Mouse (Mus musculus): Measurements from ENCODE around the gene Plscr2. TPM values are rescaled to one million over a fixed set of nuclear protein-coding genes. Genes with fewer than 3 reads are reported as not detected.

Plscr2 gene
- 2.7 TPM for polyA plus RNA-seq (2015; fragmentation: Illumina TruSeq; extraction: RNeasy Lipid Tissue Mini Kit (QIAGEN cat#74804); ENCODE audit: low read depth, low replicate concordance)

GRCm38 (mm10) chr9:92275486-92276207 lies at the start of gene Plscr2:
TSS of gene Plscr2 (plus strand) at chr9:92275602.

DNA sequence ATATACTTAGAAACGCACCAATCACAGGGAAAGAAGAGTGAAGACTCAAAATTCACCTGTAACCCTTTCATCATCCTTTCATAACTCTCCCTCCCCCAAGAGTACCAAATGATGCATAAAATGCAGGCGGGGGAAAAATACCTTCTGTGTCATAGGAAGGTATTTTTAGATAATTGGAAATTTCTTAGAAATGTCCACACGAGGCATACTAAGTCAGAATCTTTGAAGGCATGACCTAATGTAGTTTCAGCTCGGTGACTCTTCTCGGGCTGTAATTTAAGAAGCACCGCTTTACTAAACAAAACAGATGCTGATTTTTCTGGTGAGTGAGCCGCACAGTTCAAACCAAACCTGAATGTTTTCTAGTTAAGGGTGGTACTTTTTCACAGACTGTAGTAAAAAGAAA lies 26.0 kb upstream of the Plscr2 start, which contains the start of gene Plscr1:
Gene Plscr1, plus strand, starts transcription at position 304 of the 406 bp plus-strand sequence.

GRCm38 (mm10) chr9:92309077-92309476 lies 33.7 kb downstream of the Plscr2 start, which contains the start of gene 1700057G04Rik:
TSS of gene 1700057G04Rik (plus strand) at chr9:92309377.

Other genes with a start within 250 kb of the Plscr2 start
- gene Plscr5, start 82.7 kb upstream of the Plscr2 start, polyA plus RNA-seq (2015; fragmentation: Illumina TruSeq; extraction: RNeasy Lipid Tissue Mini Kit (QIAGEN cat#74804); ENCODE audit: low read depth, low replicate concordance), result 0.40 TPM
- 3.9 TPM for gene Plscr1, start 25.9 kb upstream of the Plscr2 start, polyA plus RNA-seq (2015; fragmentation: Illumina TruSeq; extraction: RNeasy Lipid Tissue Mini Kit (QIAGEN cat#74804); ENCODE audit: low read depth, low replicate concordance)
- not detected for gene 1700057G04Rik, start 33.8 kb downstream of the Plscr2 start, polyA plus RNA-seq (2015; fragmentation: Illumina TruSeq; extraction: RNeasy Lipid Tissue Mini Kit (QIAGEN cat#74804); ENCODE audit: low read depth, low replicate concordance)
- gene Plscr4, start 181.8 kb downstream of the Plscr2 start, polyA plus RNA-seq (2015; fragmentation: Illumina TruSeq; extraction: RNeasy Lipid Tissue Mini Kit (QIAGEN cat#74804); ENCODE audit: low read depth, low replicate concordance), result 4.3 TPM

Measured in brain, adult 10 weeks (tissue).